Mouse (Mus musculus): ENCODE measurements around the gene Gtf3c1.
"Not testable (repeated sequence)": the region's sequence is repeated elsewhere in the genome, so short reads cannot be mapped to it uniquely, and the experiment has no call there.

The Gtf3c1 gene

GRCm38 (mm10) chr7:125707593-125708022 lies at the start of gene Gtf3c1, which contains the start of gene D430042O09Rik:
Gtf3c1 (minus strand) TSS chr7:125707780.
D430042O09Rik (plus strand) TSS chr7:125707888.
- in situ Hi-C loops (cut with MboI) = no loop called here

GRCm38 (mm10) chr7:125756806-125757205 lies 49.2 kb upstream of the Gtf3c1 start:
- in situ Hi-C loops (cut with MboI) = no loop called here

- in situ Hi-C loops (cut with MboI) = no loop called here
Observed at GRCm38 (mm10) chr7:125753326-125753715, 45.7 kb upstream of the Gtf3c1 start.

- in situ Hi-C loops (cut with MboI) = no loop called here
Observed at GRCm38 (mm10) chr7:125752699-125753325, 45.2 kb upstream of the Gtf3c1 start.

GRCm38 (mm10) chr7:125748186-125748585 lies 40.6 kb upstream of the Gtf3c1 start:
- in situ Hi-C loops (cut with MboI) = no loop called here

GRCm38 (mm10) chr7:125747316-125747690 lies 39.7 kb upstream of the Gtf3c1 start:
- in situ Hi-C loops (cut with MboI) = no loop called here

GRCm38 (mm10) chr7:125746621-125747315 lies 39.2 kb upstream of the Gtf3c1 start:
- in situ Hi-C loops (cut with MboI) = no loop called here

- in situ Hi-C loops (cut with MboI) = no loop called here
Observed at GRCm38 (mm10) chr7:125744774-125745173, 37.2 kb upstream of the Gtf3c1 start.

- in situ Hi-C loops (cut with MboI) = no loop called here
Observed at GRCm38 (mm10) chr7:125741271-125741703, 33.7 kb upstream of the Gtf3c1 start.

GRCm38 (mm10) chr7:125740521-125740920 lies 32.9 kb upstream of the Gtf3c1 start:
- in situ Hi-C loops (cut with MboI) = no loop called here

- in situ Hi-C loops (cut with MboI) = no loop called here
Observed at GRCm38 (mm10) chr7:125736366-125737015, 28.9 kb upstream of the Gtf3c1 start.

- in situ Hi-C loops (cut with MboI) = no loop called here
Observed at GRCm38 (mm10) chr7:125733791-125734190, 26.2 kb upstream of the Gtf3c1 start.

GRCm38 (mm10) chr7:125731679-125732078 lies 24.1 kb upstream of the Gtf3c1 start:
- in situ Hi-C loops (cut with MboI) = no loop called here

- in situ Hi-C loops (cut with MboI) = no loop called here
Observed at GRCm38 (mm10) chr7:125723189-125723972, 15.8 kb upstream of the Gtf3c1 start.

GRCm38 (mm10) chr7:125722127-125722526 lies 14.5 kb upstream of the Gtf3c1 start:
- in situ Hi-C loops (cut with MboI) = no loop called here

- in situ Hi-C loops (cut with MboI) = no loop called here
Observed at GRCm38 (mm10) chr7:125721033-125721432, 13.5 kb upstream of the Gtf3c1 start.

- in situ Hi-C loops (cut with MboI) = no loop called here
Observed at GRCm38 (mm10) chr7:125720370-125720769, 12.8 kb upstream of the Gtf3c1 start.

- in situ Hi-C loops (cut with MboI) = no loop called here
Observed at GRCm38 (mm10) chr7:125717612-125718011, 10.0 kb upstream of the Gtf3c1 start.

- in situ Hi-C loops (cut with MboI) = no loop called here
Observed at GRCm38 (mm10) chr7:125716724-125717123, 9.1 kb upstream of the Gtf3c1 start.

GRCm38 (mm10) chr7:125714803-125715202 lies 7.2 kb upstream of the Gtf3c1 start:
- in situ Hi-C loops (cut with MboI) = no loop called here

- in situ Hi-C loops (cut with MboI) = not testable (repeated sequence)
Observed at GRCm38 (mm10) chr7:125713542-125714055, 6.0 kb upstream of the Gtf3c1 start.

GRCm38 (mm10) chr7:125708100-125708499 lies 520 bp upstream of the Gtf3c1 start:
- in situ Hi-C loops (cut with MboI) = no loop called here
